Mouse (Mus musculus) kidney, postnatal 0 days (tissue): ENCODE data around the gene Camsap1. TPM values are rescaled to one million over a fixed set of nuclear protein-coding genes. Genes with fewer than 3 reads are reported as not detected.

ENCODE experiments used
- ATAC-seq: fragments of 200-750 bp; cut with Nextera tagmentation; replicated peaks from 2 replicates; pipeline ENCODE4 v1.8.0; 2017; ENCODE audit warnings: low read depth, moderate number of reproducible peaks, moderate TSS enrichment, moderate library complexity; ENCODE audit not compliant: low FRiP score
- DNase-seq: peaks from one replicate; pipeline ENCODE4 v3.0.0-alpha.2; 2016; ENCODE audit warnings: low spot score
- H3K27ac ChIP-seq: fragments of 300-500 bp; sonication (generic); 2 replicates; pipeline ENCODE4 v1.5.1; 2014; ENCODE audit warnings: mild to moderate bottlenecking
- H3K27me3 ChIP-seq: fragments of 300-500 bp; sonication (generic); 2 replicates; pipeline ENCODE4 v1.6.1; 2014; ENCODE audit warnings: low read length, mixed read lengths; ENCODE audit not compliant: insufficient read depth
- H3K36me3 ChIP-seq: fragments of 300-500 bp; sonication (generic); 2 replicates; pipeline ENCODE4 v1.6.1; 2014; ENCODE audit warnings: low read length, mixed read lengths; ENCODE audit not compliant: insufficient read depth
- H3K4me1 ChIP-seq: fragments of 300-500 bp; sonication (generic); replicated peaks from 2 replicates; pipeline ENCODE4 v1.6.1; 2014; ENCODE audit warnings: antibody characterized with exemption, low read length, mixed read lengths; ENCODE audit not compliant: insufficient read depth
- H3K4me2 ChIP-seq: fragments of 300-500 bp; sonication (generic); 2 replicates; pipeline ENCODE4 v1.6.1; 2014; ENCODE audit warnings: mild to moderate bottlenecking, low read length, moderate library complexity, mixed read lengths
- H3K4me3 ChIP-seq: fragments of 300-500 bp; sonication (generic); replicated peaks from 2 replicates; pipeline ENCODE4 v1.5.1; 2014; ENCODE audit warnings: low read depth, low read length
- H3K9ac ChIP-seq: fragments of 300-500 bp; sonication (generic); 2 replicates; pipeline ENCODE4 v1.6.1; 2014; ENCODE audit warnings: low read depth, low read length
- H3K9me3 ChIP-seq: fragments of 300-500 bp; sonication (generic); replicated peaks from 2 replicates; pipeline ENCODE4 v1.6.1; 2016; ENCODE audit warnings: low read length, inconsistent platforms, mixed read lengths
- CTCF ChIP-seq: IDR thresholded peaks from 2 replicates; pipeline ENCODE4 v1.5.1; 2016; ENCODE audit warnings: antibody characterized with exemption, low read depth, mild to moderate bottlenecking, moderate library complexity
- WGBS: fragments of 180-500 bp; shearing (Covaris S2); extraction: QIAGEN DNeasy Blood & Tissue Kit; methylation state at CpG from one replicate; pipeline ENCODE4 v1.1.7; 2014; 5-methylcytosine and 5-hydroxymethylcytosine counted together
- polyA plus RNA-seq: library from polyadenylated mRNA; unstranded; fragments of >200 nt; fragmentation: Nextera tagmentation; extraction: Ambion mirVana; gene quantifications from 2 replicates; pipeline ENCODE4 v1.2.1, GENCODE M21; 2015

Gene Camsap1
- polyA plus RNA-seq, 1 experiment from 2014 or later = 9.1 TPM

DNA sequence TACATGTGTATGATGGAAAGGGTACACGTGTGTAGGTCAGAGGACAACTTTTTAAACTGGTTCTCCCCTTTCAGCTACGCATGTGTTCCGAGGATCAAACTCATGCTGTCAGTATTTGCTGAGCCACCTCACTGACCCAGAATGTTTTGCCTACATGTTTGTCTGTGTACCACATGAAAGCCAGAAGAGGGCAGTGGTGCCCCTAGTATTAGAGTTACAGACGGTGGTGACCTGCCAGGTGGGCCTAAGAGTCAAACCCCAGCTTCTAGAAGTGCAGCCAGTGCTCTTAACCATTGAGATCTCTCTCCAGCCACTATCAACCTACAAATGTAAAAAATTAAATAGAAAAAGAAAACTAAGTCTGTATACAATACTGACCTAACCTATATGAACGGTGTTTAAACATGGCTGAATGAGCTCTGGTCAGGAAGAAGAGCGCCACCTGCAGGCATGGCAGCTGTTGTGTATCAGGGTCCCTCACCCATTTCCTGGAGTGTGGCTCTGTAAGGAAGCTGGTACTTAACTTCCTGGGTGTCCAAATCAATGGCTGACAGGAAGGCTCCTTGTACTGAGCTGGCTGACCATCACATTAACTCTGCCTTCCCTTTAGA lies 51.7 kb downstream of the Camsap1 start:
- DNase-seq (peak; percentile 61), ATAC-seq (no peak)
- Histone ChIP-seq H3K4me1 (no peaks in the 10 kb centered on the region), H3K4me3 (no peak overlapping the region), H3K4me2 (no peak overlapping the region), H3K27ac (no peak overlapping the region), H3K27me3 (no peaks in the 10 kb centered on the region), H3K36me3 (peaks cover 54% of the 10 kb centered on the region), H3K9ac (no peak overlapping the region), H3K9me3 (no peaks in the 10 kb centered on the region)
- peak; percentile 67 for TF ChIP-seq CTCF
- WGBS = 79% methylated on average over 6 of the region's 6 CpGs

DNA sequence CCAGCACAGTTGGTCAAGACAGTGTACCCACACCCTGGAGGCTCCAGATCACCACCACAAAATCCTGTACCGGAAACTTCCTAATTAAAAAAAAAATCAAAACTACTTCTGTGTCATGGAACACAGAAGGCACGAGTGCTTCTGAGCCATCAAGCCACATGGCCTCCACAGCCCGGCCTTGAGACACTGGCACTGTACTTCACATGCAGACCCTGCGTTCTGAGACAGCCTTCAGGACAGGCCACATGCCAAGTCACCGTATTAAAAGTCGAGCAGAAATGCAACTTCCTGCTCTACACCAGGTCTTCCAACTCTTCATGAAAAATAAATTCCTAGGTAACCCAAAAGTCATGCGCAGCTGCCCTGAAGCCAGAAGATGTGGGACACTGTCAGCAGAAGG lies 55.3 kb downstream of the Camsap1 start:
- Histone ChIP-seq H3K27ac (no peak overlapping the region), H3K4me3 (no peak overlapping the region), H3K4me1 (no peaks in the 10 kb centered on the region), H3K9ac (no peak overlapping the region), H3K9me3 (no peaks in the 10 kb centered on the region), H3K4me2 (no peak overlapping the region), H3K27me3 (no peaks in the 10 kb centered on the region), H3K36me3 (peaks cover 25% of the 10 kb centered on the region)
- DNase-seq = no peak
- TF ChIP-seq CTCF = no peak
- no peak for ATAC-seq
- 91% methylated on average over 7 of the region's 7 CpGs for WGBS

DNA sequence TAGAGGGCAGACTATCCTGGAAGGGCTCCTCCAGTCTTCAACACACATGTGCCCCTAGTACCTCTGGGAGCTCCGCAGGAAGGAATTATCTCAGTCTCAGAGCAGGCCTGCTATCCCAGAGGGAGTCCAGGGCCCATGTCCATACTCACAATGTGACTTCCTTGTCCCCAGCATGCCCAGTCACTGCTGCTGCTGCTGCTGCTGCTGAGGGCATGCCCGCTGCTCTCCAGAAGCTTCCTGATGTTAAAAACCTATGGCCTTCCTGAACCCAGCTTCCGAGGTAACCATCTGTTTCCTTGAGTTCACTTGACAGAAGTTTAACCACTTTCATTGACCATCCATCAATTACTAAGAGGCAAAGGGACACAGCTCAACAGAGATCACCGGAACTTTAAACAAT lies 58.1 kb downstream of the Camsap1 start:
- Histone ChIP-seq H3K27me3 (no peaks in the 10 kb centered on the region), H3K27ac (no peak overlapping the region), H3K4me1 (no peaks in the 10 kb centered on the region), H3K9me3 (no peaks in the 10 kb centered on the region), H3K4me2 (no peak overlapping the region), H3K4me3 (no peak overlapping the region), H3K36me3 (peaks cover 7% of the 10 kb centered on the region; the same call in 1 of the 2 replicates), H3K9ac (no peak overlapping the region)
- ATAC-seq = no peak
- WGBS = 83% methylated on average over 4 of the region's 4 CpGs
- TF ChIP-seq CTCF = no peak
- DNase-seq = no peak

DNA sequence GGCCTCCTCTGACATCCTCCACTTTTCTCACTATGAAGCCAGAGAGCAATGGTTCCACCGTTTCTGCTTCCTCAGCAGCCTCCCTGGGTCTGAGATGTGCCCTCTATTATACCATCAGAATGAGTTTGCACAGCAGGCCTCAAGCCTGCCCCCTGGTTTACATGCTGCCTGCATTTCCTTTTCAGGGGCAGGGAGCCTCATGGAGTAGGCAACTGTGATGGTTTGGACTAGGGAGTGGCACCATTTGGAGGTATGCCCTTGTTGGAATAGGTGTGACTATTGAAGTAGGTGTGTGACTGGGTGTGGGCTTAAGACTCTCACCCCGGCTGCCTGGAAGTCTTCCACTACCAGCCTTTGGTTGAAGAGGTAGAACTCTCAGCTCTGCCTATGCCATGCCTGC lies 59.3 kb downstream of the Camsap1 start:
- ATAC-seq = no peak
- DNase-seq = no peak

GRCm38 (mm10) chr2:25919972-25920371 lies 63.1 kb downstream of the Camsap1 start:
- ATAC-seq (no peak), DNase-seq (no peak)
- H3K27me3 ChIP-seq = no peaks in the 10 kb centered on the region
- no peak overlapping the region for H3K27ac ChIP-seq
- H3K4me2 ChIP-seq = no peak overlapping the region
- no peaks in the 10 kb centered on the region for H3K36me3 ChIP-seq
- no peaks in the 10 kb centered on the region for H3K9me3 ChIP-seq
- H3K4me3 ChIP-seq = no peak overlapping the region
- 68% methylated on average over 3 of the region's 3 CpGs for WGBS
- no peaks in the 10 kb centered on the region for H3K4me1 ChIP-seq
- no peak overlapping the region for H3K9ac ChIP-seq
- no peak for TF ChIP-seq CTCF

More for the DNA sequence above, 59.3 kb downstream of the Camsap1 start:
- no peak overlapping the region for H3K4me3 ChIP-seq
- no peaks in the 10 kb centered on the region for H3K9me3 ChIP-seq
- 74% methylated on average over 2 of the region's 2 CpGs for whole genome bisulfite sequencing
- H3K4me1 ChIP-seq = no peaks in the 10 kb centered on the region
- no peaks in the 10 kb centered on the region for H3K27me3 ChIP-seq
- no peak overlapping the region for H3K27ac ChIP-seq
- H3K36me3 ChIP-seq = 0 out of 2 replicates have a peak, but pooled peaks cover 4% of the 10 kb centered on the region
- TF ChIP-seq CTCF = no peak
- no peak overlapping the region for H3K9ac ChIP-seq
- no peak overlapping the region for H3K4me2 ChIP-seq

DNA sequence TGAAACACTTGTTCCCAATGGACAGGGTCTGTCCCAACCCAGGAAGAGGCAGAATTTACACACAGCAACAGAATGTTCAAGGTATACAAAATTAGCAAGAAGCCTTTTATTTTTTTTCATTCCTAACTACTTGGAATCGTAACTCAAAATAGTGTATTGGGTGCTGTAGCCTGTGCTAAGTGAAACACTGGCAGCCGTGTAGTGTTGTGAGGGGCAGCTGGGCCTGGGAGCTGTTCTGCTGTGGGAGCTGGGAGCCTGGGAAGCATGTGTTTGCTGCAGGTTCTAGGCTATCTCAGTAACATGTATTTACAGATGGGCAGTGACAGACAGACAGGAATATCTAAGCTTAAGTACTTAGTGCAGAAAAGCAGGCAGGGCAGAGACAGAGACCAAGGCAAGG lies 64.7 kb downstream of the Camsap1 start:
- H3K27ac ChIP-seq = no peak overlapping the region
- H3K4me2 ChIP-seq = no peak overlapping the region
- H3K4me3 ChIP-seq = no peak overlapping the region
- H3K9ac ChIP-seq = no peak overlapping the region
- ATAC-seq (no peak), DNase-seq (no peak)
- H3K27me3 ChIP-seq = no peaks in the 10 kb centered on the region
- no peaks in the 10 kb centered on the region for H3K9me3 ChIP-seq
- no peaks in the 10 kb centered on the region for H3K4me1 ChIP-seq
- no peak for TF ChIP-seq CTCF
- H3K36me3 ChIP-seq = no peaks in the 10 kb centered on the region
- WGBS = 72% methylated on average over 2 of the region's 2 CpGs

- Histone ChIP-seq H3K27me3 (no peaks in the 10 kb centered on the region), H3K9ac (no peak overlapping the region), H3K4me2 (no peak overlapping the region), H3K36me3 (no peaks in the 10 kb centered on the region), H3K4me1 (no peaks in the 10 kb centered on the region), H3K4me3 (no peak overlapping the region), H3K27ac (no peak overlapping the region), H3K9me3 (no peaks in the 10 kb centered on the region)
- TF ChIP-seq CTCF = no peak
- DNase-seq (no peak), ATAC-seq (no peak)
- 82% methylated on average over 5 of the region's 5 CpGs for WGBS
These were observed 68.3 kb downstream of the Camsap1 start for GRCm38 (mm10) chr2:25914821-25915220.
